Mouse (Mus musculus): ENCODE measurements around the gene Olfr891.
"Not testable (repeated sequence)": the region's sequence is repeated elsewhere in the genome, so short reads cannot be mapped to it uniquely, and the experiment has no call there.

The Olfr891 gene

GRCm38 (mm10) chr9:38180721-38181120 lies at the start of gene Olfr891:
Olfr891 (minus strand) TSS chr9:38180821.
- DNase-seq: no peak

DNA sequence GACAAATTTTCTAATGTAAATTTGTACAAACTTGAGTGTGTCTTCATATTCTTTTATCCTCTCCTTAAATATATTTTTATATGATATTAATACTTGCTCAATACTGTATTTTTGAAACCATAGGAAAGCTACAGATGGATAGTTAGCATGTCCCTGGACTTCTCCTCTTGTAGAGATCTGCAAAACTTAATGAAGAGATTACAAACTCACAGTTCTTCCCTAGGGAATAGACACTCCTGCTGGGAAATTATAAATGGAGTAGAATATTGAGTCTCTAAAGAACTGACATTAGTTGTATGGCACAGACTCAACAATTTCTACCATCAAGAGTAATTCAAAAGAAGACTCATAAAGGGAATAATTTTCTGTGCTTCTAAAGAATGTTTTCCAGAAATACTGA lies 37.1 kb upstream of the Olfr891 start, which contains the start of gene Olfr894:
Gene Olfr894, plus strand, starts transcription at position 301 of the 400 bp plus-strand sequence.
- DNase-seq: no peak

DNA sequence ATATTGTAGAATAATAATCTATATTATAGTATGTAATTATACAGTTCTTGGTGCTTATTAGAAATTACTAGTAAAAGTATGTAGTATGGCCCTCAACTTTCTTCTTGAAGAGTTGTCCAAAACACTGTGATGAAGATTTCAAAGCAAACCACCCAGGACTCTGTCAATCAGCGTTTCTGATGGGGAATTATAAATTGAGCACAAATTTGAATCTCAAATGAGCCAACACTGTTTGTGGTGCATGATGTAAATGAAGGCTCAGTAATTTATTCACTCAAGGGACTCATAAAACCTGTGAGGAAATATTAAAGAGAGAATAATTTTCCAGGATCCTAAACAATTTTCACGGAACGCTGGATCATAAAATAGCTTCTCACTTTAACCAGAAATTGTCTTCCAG lies 27.4 kb upstream of the Olfr891 start, which contains the start of gene Olfr893:
Gene Olfr893, plus strand, starts transcription at position 301 of the 400 bp plus-strand sequence.
- no peak for DNase-seq

- not testable (repeated sequence) for DNase-seq
Observed at GRCm38 (mm10) chr9:38168341-38168740, 12.3 kb downstream of the Olfr891 start.

GRCm38 (mm10) chr9:38142217-38142616 lies 38.4 kb downstream of the Olfr891 start, which contains the start of gene Olfr890:
Olfr890 (plus strand) TSS chr9:38142517.
- DNase-seq: no peak

Data from kidney, adult 9 months (tissue).